Mouse (Mus musculus) thymus, postnatal 14 days (tissue): ENCODE results near the gene Adipoq.
"Not testable (repeated sequence)": the region's sequence is repeated elsewhere in the genome, so short reads cannot be mapped to it uniquely, and the experiment has no call there.

Source experiments
- DNase-seq: peaks from one replicate; pipeline ENCODE4 v3.0.0; 2021

Adipoq gene

GRCm38 (mm10) chr16:23146280-23146679 is at the start of gene Adipoq:
Gene Adipoq (plus strand): TSS chr16:23146536.
- DNase-seq: no peak

GRCm38 (mm10) chr16:23096886-23097285 is 49.5 kb upstream of the Adipoq start:
- DNase-seq: not testable (repeated sequence)

- DNase-seq: not testable (repeated sequence)
Measured at GRCm38 (mm10) chr16:23097290-23098104, 48.8 kb upstream of the Adipoq start.

GRCm38 (mm10) chr16:23098105-23098452 is 48.3 kb upstream of the Adipoq start:
- DNase-seq: not testable (repeated sequence)

- DNase-seq: no peak
Measured at GRCm38 (mm10) chr16:23099632-23100031, 46.7 kb upstream of the Adipoq start.

GRCm38 (mm10) chr16:23100099-23100575 is 46.2 kb upstream of the Adipoq start:
- peak; percentile 40 for DNase-seq

- DNase-seq: no peak
Measured at GRCm38 (mm10) chr16:23100613-23101012, 45.7 kb upstream of the Adipoq start.

- DNase-seq: peak; percentile 75
Measured at GRCm38 (mm10) chr16:23102340-23103037, 43.8 kb upstream of the Adipoq start.

GRCm38 (mm10) chr16:23103038-23103745 is 43.1 kb upstream of the Adipoq start:
- DNase-seq: no peak

- DNase-seq: no peak
Measured at GRCm38 (mm10) chr16:23103841-23104240, 42.5 kb upstream of the Adipoq start.

- DNase-seq: no peak
Measured at GRCm38 (mm10) chr16:23106121-23106520, 40.2 kb upstream of the Adipoq start.

GRCm38 (mm10) chr16:23107231-23107942 is 38.9 kb upstream of the Adipoq start, which contains the start of gene Eif4a2:
Gene Eif4a2 (plus strand): TSS chr16:23107444.
- DNase-seq: peak; percentile 95

GRCm38 (mm10) chr16:23107946-23108759 is 38.2 kb upstream of the Adipoq start:
- DNase-seq: peak; percentile 90

- DNase-seq: no peak
Measured at GRCm38 (mm10) chr16:23108943-23109342, 37.4 kb upstream of the Adipoq start.

- no peak for DNase-seq
Measured at GRCm38 (mm10) chr16:23109350-23110280, 36.7 kb upstream of the Adipoq start.

GRCm38 (mm10) chr16:23112348-23112747 is 34.0 kb upstream of the Adipoq start:
- no peak for DNase-seq

- no peak for DNase-seq
Measured at GRCm38 (mm10) chr16:23112861-23113435, 33.4 kb upstream of the Adipoq start.

- no peak for DNase-seq
Measured at GRCm38 (mm10) chr16:23113903-23114302, 32.4 kb upstream of the Adipoq start.

- DNase-seq: no peak
Measured at GRCm38 (mm10) chr16:23114339-23115171, 31.8 kb upstream of the Adipoq start.
